Mouse (Mus musculus) spleen, postnatal 10 days (tissue): ENCODE measurements around the gene Micall2.
"Not testable (repeated sequence)": the region's sequence is repeated elsewhere in the genome, so short reads cannot be mapped to it uniquely, and the experiment has no call there.

Experiments
- DNase-seq, 2 experiments: peaks; one replicate each; pipeline ENCODE4 v3.0.0; 2021 to 2022; ENCODE audit warnings: low spot score in 2 of 2

Micall2 gene

DNA sequence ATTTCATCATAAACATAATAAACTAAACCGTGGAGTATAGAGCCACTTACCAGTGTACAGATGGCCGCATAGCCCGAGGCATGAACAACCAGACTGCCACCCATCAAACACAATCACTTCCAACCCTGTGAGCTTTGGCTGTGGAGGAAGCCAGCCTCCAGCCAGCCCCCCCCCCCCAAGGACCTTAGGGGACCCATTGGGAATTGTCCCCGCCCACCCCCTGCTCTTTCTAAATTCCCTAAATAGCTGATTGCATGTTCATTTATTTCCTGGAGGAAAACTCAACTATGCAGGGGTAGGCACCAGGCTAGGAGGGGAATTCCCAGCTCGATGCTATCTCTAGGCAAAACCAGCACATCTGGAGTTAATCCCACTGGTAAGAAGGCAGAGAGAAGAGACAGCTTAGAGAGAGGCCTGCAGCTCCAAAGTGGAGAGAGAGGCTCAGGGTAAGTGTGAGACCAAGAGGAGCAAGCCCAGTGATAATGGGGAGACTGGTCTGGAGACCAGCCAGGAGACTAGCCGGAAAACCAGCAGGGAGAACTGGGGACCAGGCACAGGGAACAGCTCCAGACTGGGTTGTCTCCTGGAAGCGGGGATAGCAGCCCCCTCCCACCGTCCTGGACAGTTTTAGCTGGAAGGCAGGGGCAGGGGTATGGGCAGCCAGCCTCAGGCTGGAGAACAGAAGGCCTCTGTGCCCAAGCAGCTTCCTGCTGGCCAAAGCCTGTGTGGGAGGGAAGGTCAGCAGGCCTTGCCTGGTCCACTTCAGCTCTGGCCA, 5.2 kb downstream of the Micall2 start:
- DNase-seq, result no peak

DNA sequence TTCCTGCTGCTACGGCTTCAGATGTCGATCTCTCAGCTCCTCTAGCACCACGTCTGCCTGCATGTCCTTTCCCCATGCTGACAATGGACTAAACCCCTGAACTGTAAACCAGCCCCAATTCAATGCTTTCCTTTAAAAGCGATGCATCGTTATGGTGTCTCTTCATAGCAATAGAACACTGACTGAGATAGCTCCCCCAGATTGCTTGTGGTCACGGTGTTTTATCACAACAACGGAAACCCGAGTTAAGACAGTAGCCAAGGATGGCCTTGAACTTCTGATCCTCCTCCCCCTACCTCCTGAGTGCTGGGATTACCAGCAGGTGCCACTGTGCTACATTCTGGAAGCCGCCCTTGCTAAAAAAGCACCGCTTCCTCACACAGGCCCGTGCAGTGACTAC, 8.9 kb downstream of the Micall2 start:
- DNase-seq, result no peak

DNA sequence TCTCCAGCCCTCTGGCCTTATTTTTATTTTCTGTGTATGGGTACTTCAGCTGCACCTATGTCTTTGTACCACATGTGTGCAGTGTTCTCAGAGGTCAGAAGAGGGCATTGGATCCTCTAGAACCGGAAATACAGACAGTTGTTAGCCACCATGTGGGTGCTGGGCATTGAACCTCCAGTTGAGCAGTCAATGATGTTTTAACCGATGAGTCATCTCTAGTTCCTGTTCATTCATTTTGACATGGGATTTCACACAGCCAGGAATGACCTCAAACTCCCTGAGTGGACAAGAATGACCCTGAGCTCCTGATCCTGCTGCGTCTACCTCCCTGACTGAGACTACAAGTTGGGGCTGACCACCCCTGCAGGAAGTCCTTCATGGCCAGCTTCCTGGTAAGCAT, 9.9 kb downstream of the Micall2 start:
- DNase-seq, result no peak

GRCm38 (mm10) chr5:139724336-139725116, 11.6 kb downstream of the Micall2 start:
- DNase-seq, result no peak

GRCm38 (mm10) chr5:139723113-139723512, 13.0 kb downstream of the Micall2 start:
- no peak for DNase-seq

DNA sequence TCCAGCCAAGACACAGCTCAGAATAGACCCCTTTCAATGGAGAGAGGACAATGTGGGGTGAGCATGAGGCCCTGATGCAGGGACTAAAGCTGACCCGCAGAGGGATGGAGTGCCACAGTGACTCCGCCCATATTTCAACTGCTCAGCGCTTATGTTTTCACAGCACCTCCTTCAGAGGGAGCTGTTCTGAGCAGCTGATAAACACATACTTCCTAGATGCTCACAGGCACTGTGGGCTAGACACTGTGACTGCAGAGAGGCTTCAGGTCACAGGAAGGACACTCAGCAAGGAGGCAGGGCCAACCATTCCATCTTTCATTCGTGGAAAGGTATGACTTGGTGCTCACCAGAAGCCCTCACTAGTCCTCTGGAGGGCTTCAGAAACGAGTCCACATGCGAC, 13.4 kb downstream of the Micall2 start:
- DNase-seq, result no peak

GRCm38 (mm10) chr5:139718949-139719348, 17.2 kb downstream of the Micall2 start:
- DNase-seq, result no peak

DNA sequence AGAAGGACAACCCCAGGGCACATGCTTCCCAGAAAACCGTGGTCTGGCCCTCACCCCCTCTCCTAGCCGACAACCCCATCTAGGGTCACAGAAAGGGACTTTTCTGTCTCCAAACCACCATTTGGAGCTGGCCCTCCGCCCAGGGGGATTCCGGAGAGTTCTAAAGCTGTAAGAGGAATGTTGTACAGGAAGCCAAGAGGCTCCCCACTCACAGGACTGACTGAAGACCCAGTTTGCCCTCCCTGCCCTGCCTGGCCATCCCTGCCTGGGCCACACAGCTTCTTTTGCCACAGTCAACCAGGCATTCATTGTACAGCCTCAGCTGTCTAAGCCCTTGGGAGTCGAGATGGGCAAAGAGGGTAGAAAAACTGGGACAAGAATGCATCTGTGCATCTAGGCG, 17.6 kb downstream of the Micall2 start:
- peak in 1 of 2 experiments; percentile 39 for DNase-seq

DNA sequence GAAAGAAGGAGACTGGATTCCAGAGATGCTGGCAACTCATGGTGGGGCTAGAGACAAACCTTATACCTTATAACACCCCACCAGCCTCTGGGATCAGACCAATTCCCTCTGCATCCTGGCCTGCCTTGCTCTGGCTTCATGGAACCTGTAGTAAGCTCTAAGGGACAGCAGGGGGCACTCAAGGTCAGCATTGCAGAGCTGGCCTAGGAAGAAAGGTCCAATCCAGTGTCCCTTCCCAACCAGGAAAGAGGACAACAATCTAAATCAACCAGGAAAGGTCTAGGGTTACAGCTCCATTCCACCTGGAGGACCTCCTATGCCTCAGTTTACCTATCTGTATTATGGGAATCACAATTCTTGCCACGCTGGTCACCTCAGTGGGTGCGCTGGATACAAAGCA, 18.4 kb downstream of the Micall2 start:
- DNase-seq, result peak; percentile 63 to 66

- no peak for DNase-seq
These were observed 29.6 kb downstream of the Micall2 start for GRCm38 (mm10) chr5:139706496-139706895.

DNA sequence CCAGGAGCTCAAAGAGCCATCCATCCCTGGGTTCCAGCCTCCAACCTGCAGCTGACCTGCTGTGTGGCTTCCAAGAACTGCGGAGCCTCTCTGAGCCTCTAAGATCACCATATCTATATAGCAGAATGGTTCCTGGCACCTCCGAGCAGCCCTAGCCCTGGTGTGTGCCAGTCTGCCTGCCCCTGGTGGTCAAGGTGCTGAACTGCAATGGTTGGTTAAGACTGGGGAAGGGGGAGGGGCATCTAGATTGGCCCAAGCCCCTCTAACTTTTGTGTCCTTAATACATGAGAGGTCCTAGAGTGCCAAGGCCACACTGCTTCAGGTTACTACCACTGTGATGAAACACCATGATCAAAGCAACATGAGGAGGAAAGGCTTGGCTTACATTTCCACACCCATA, 33.2 kb downstream of the Micall2 start:
- DNase-seq, result peak in 1 of 2 experiments; percentile 61

DNA sequence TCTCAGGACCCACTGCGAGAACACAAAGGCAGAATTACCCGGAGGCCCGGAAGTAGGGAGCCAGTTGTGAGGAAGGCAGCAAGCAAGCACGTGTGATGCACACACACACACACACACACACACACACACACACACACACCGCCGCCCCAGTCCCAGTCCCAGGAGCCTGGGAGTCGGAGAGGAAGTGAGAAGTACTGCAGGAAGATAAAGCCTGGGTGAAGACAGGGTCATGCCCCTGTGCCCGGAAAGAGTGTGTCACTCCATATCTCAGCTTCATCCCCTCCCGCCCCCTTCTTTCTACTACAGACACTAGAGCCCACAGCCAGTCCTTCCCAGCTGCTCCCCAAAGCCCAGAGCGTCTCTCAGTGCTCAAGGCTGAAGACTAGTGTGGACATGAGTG, 33.9 kb downstream of the Micall2 start:
- DNase-seq, result no peak

- DNase-seq, result no peak
These were observed 39.2 kb downstream of the Micall2 start for GRCm38 (mm10) chr5:139696954-139697353.

- not testable (repeated sequence) for DNase-seq
These were observed 40.3 kb downstream of the Micall2 start for GRCm38 (mm10) chr5:139695876-139696275.

GRCm38 (mm10) chr5:139694989-139695571, 41.1 kb downstream of the Micall2 start:
- no peak for DNase-seq

DNA sequence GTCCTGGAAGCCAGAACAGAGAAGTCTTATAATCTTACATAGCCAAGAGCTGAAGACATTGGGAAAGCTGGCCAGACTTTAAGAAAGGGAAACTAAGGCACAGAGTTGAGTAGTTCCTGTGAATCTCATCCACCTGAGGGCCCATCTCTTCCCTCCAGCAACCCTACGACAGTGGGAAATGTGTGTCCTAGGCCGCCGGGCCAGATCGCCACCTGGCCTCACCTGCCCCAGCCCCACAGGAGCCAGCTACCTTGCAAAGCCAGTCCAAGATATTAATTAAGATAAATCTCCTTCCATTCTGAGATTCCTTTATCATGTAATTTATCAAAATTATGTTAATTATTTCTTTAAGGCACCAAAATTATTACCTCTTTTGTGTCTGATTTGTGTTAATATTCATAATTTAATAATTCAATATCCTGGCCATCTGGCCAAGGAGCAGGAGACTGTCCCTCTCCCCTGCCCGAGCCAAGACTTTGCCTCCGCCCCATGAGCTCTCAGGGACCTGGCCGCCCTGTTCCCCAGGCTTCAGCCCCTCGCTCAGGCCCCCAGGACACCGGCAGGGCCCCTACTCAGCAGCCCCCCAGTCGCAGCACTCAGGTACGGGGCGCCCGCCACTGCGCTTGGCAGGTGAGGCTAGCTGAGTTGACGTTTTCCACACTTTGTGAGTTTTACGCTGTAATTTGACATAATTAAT, 41.7 kb downstream of the Micall2 start:
- no peak for DNase-seq

DNA sequence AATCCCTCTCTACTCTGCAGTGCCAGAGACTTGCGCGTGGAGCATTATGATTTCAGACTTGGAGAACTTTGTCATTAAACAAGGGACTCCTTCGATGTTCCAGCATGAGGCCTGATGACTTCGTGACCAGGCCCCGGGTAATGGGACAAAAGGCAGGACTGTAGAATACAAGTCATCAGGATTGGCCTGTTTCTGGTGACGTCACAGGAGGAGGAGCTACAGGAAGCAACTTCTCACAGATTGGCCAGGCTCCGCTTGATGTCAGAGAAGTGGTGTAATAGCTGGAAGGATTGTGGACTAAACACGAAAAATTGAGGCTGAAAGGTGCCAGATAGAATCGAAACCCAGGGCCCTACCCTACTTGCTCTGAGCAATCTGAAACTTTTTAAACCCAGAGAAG, 45.3 kb downstream of the Micall2 start:
- DNase-seq, result no peak

DNA sequence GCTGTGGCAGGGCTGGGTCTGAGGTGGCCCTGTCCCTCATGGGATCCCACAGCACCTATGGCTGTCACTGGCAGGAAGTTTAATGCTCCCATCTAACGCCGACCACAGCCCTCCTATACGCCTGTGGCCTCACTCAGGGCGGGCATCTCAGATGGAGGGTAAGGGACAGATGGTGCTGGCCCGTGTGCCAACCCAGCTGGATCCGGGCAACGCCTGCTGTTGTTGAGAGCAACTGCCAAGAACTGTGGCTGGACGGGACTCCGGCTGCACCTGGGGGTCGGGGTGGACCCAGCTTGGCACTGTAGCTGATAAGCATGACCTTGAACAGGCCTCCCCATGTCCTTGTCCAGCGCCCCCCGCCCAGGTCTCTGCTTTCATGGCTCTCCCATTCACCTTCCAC, 47.8 kb downstream of the Micall2 start:
- DNase-seq, result no peak

DNA sequence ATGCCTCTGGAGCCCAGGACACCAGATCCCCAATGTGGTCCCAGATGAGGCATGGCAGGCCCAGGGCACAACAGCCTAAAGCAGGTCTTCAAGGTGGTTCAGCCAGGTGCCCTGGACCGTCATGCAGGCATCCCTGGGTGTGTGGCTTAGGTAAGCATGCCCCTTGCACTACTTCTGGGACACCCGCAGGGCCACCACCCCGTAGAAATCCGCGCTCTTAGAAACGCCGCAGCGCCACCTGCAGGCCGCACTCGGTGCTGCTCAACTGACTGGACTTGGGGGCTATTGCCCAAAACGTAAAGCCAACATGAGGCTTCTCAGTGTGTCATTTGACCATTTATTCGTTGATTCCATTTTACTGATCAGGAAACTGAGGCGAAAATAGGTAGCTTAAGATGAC, 48.5 kb downstream of the Micall2 start:
- DNase-seq, result peak; percentile 41 to 71

DNA sequence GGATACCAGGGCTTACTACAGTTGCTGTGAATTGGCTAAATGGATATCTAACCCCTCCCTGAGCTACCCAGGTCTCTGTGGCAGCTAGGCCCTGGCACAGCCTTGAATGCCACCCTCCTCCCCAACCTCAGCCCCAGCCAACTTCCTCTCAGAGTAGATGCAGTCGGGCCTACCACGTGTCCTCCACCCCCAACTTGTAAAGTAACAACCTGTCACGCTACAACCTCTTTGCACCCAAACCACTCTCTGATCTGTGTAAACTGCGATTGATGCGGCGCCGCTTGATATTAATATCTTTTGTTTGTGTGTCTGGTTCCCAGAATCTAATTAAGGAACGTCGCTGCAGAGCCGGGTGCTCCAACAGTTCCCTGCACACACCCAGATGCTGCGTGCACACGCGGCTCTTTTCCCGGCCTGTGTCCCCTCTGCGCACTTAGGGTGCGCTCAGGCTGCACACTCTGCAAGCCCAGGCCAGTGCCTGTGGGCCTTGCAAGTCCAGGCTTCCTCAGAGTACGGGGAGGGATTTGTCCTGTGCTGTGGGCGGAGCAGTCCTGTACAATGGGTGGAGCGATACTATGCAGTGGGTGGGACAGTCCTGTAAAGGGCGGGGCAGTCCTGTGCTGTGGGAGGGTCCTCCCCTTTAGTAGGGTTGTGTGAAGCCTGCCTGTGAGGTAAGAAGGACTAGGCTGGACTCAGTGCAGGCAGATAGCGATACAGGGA, 49.4 kb downstream of the Micall2 start:
- DNase-seq, result no peak

DNA sequence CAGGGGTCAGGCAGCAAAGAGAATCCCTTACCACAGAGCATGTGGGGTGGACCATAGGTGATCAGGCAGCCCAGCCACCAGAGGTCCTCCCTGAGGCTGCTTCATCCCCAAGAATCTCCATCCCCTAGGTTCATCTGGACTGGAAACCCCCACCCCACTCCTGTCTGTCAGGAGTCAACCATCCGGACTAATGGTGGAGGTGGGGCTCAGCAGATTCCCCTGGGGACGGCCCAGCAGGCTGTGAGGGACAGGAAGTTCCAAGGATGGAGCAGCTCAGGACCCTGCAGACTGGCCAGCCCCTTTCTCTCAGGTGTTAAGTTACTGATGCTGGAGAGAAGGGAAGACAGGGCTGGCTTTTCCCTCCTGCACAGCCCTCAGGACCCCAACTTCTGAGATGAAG, 52.9 kb downstream of the Micall2 start:
- DNase-seq, result no peak

- DNase-seq, result no peak
These were observed 53.5 kb downstream of the Micall2 start for GRCm38 (mm10) chr5:139682631-139682977.
